Mouse (Mus musculus) heart, embryonic 13.5 days (tissue): ENCODE measurements at regions not wholly inside any gene's neighbourhood (a gene's known extent, or its start where the extent isn't known, plus 50 kb on each side); places are given as distances from the start of the nearest gene placed in this dataset.

ENCODE experiments used
- ATAC-seq: fragments of 200-750 bp; cut with Nextera tagmentation; 2 replicates; pipeline ENCODE4 v1.8.0; 2017; ENCODE audit warnings: moderate TSS enrichment; ENCODE audit not compliant: insufficient number of reproducible peaks, low FRiP score, low TSS enrichment; ENCODE audit errors: extremely low read depth
- H3K27ac ChIP-seq: fragments of 300-500 bp; sonication (generic); replicated peaks from 2 replicates; pipeline ENCODE4 v1.5.1; 2015; ENCODE audit warnings: moderate library complexity, mild to moderate bottlenecking, inconsistent platforms
- H3K27me3 ChIP-seq: fragments of 300-500 bp; sonication (generic); replicated peaks from 2 replicates; pipeline ENCODE4 v1.6.1; 2015; ENCODE audit warnings: mild to moderate bottlenecking, inconsistent platforms
- H3K36me3 ChIP-seq: fragments of 300-500 bp; sonication (generic); 2 replicates; pipeline ENCODE4 v1.6.1; 2015; ENCODE audit warnings: mild to moderate bottlenecking, inconsistent platforms
- H3K4me1 ChIP-seq: fragments of 300-500 bp; sonication (generic); 2 replicates; pipeline ENCODE4 v1.6.1; 2015; ENCODE audit warnings: inconsistent platforms
- H3K4me2 ChIP-seq: fragments of 300-500 bp; sonication (generic); 2 replicates; pipeline ENCODE4 v1.6.1; 2015; ENCODE audit warnings: inconsistent platforms, mild to moderate bottlenecking, moderate library complexity
- H3K4me3 ChIP-seq: fragments of 300-500 bp; sonication (generic); 2 replicates; pipeline ENCODE4 v1.5.1; 2015; ENCODE audit warnings: moderate library complexity, mild to moderate bottlenecking, inconsistent platforms
- H3K9ac ChIP-seq: fragments of 300-500 bp; sonication (generic); 2 replicates; pipeline ENCODE4 v1.6.1; 2015; ENCODE audit warnings: inconsistent platforms, mild to moderate bottlenecking, moderate library complexity
- H3K9me3 ChIP-seq: fragments of 300-500 bp; sonication (generic); 2 replicates; pipeline ENCODE4 v1.6.1; 2016; ENCODE audit warnings: inconsistent platforms
- WGBS: fragments of 180-500 bp; shearing (Covaris S2); methylation state at CpG from one replicate; pipeline ENCODE4 v1.1.7; 2015; ENCODE audit warnings: mixed read lengths; 5-methylcytosine and 5-hydroxymethylcytosine counted together

DNA sequence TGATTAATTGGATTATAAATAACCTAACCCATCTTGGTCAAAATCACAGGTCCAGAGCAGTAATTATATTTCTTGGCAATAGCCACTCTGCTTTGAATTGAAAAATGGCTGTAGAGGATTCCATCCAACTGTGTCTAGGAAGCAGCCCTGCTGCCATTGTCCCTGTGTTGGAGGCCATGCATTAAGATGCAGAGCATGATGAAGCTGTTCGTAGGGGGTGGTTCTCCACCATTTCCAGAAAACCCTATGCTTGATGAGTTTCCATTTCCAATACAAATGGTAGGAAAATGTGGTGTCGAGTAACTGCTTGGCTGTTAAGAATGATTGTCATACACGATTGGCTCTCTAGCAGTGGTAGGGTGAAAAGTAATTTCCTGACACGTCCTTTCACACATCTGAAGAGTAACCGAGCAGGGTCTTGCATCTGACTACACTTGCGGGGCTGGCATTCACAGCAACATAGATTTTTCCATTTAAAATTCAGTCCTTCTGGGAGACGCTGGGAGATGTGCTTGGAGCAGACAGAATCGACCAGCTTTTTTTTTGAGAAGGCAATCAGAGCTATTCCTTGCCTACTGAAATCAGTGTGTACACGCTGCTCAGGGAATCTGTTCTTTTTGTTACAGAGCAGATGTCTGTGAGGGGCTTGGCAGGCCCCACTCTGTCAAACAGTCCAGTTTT is 211.0 kb downstream of the Cmpk2 start:
- no peak for ATAC-seq
- 62% methylated on average over 9 of the region's 9 CpGs for WGBS
- H3K27ac ChIP-seq = no peak overlapping the region

DNA sequence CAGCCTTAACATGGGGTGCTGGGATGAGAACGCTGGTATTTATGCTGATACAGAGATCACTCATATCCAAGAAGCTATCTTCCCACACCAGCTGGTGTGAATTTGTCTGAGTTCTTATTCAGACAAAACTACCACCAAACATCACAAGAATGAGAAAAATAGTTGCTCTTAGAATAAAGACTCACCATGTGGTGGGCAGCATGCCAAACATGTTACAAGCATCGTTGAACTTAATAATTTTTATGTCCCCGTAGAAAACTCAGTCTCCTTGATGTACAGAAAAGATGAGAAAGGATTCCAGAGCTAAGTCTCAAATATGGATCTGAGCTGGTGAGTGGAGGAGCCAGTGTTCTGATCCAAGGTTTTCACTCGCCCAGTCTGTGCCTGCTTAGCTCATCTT is 196.5 kb downstream of the Cmpk2 start:
- H3K27me3 ChIP-seq = no peaks in the 10 kb centered on the region
- no peak overlapping the region for H3K9ac ChIP-seq
- no peak overlapping the region for H3K27ac ChIP-seq
- ATAC-seq = no peak
- H3K9me3 ChIP-seq = no peaks in the 10 kb centered on the region
- H3K36me3 ChIP-seq = no peaks in the 10 kb centered on the region
- H3K4me1 ChIP-seq = no peaks in the 10 kb centered on the region
- WGBS = 72% methylated on average over 4 of the region's 4 CpGs
- no peak overlapping the region for H3K4me3 ChIP-seq
- no peak overlapping the region for H3K4me2 ChIP-seq

More for the DNA sequence above, 211.0 kb downstream of the Cmpk2 start:
- no peaks in the 10 kb centered on the region for H3K36me3 ChIP-seq
- peaks cover 12% of the 10 kb centered on the region for H3K4me1 ChIP-seq
- no peaks in the 10 kb centered on the region for H3K9me3 ChIP-seq
- no peak overlapping the region for H3K9ac ChIP-seq
- H3K4me3 ChIP-seq = no peak overlapping the region
- H3K4me2 ChIP-seq = no peak overlapping the region
- no peaks in the 10 kb centered on the region for H3K27me3 ChIP-seq

DNA sequence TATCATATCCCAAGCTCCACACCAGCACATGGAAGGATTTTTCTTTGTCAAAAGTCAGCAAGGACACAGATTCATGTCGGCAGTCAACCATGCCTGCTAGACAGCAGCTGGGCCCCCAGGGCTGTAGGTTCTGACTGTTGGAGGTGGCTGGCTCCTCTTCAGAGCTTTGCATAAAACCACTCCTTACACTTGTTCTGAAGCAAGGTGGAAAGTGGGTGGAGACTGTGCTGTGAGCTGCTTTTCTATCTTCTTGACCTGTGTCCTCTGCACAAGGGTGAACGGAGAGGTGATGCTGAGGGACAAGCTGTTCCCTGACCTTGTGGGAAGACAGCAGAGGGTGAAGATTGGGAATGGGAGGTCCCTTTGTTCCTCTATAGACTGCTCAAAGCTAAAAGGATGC is 185.2 kb downstream of the Cmpk2 start:
- Histone ChIP-seq H3K27me3 (no peaks in the 10 kb centered on the region), H3K4me3 (no peak overlapping the region), H3K27ac (no peak overlapping the region), H3K4me1 (no peaks in the 10 kb centered on the region), H3K4me2 (no peak overlapping the region), H3K36me3 (no peaks in the 10 kb centered on the region), H3K9me3 (no peaks in the 10 kb centered on the region), H3K9ac (no peak overlapping the region)
- 86% methylated on average over 2 of the region's 2 CpGs for WGBS
- ATAC-seq = no peak

DNA sequence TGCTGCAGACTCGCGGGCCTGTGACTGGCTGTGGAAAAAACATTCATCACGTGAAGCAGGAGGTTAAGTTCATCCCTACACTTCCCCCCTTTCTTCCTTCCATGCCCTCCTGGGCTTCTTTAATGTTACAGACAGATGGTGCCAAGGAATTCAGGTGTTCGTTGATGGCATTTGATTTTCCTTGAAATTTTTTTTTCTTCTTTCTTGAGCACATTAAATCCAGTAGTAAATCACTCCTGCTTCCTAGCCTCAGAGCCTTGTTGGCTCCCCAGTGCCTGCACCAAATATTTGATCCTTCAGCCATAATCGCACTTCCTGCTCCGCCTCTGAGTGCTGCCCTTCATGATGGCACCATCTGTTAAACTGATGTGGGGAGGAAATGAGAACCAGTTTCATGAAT is 184.8 kb downstream of the Cmpk2 start:
- no peak for ATAC-seq
- no peaks in the 10 kb centered on the region for H3K27me3 ChIP-seq
- H3K9ac ChIP-seq = no peak overlapping the region

DNA sequence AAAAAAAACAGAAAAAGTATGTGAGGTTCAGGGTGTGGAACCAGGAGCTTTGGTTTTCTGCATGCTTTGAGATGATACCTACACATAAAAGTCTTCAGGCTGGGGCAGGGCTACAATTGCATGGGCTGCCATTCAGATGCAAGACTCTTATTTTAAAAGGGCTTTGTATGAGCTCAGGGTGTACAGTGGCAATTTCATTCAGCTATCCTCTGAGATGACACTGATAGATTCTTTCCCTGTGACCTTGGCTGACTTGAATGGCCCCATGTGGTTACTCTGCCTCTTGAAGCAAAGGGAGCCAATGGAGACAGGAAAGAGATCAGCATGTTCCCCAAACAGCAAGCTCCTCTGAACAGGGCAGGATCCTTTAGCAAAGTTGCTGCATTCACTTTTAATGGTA is 177.1 kb downstream of the Cmpk2 start:
- Histone ChIP-seq H3K4me3 (no peak overlapping the region), H3K27me3 (no peaks in the 10 kb centered on the region), H3K4me2 (no peak overlapping the region), H3K9ac (no peak overlapping the region), H3K9me3 (no peaks in the 10 kb centered on the region), H3K36me3 (no peaks in the 10 kb centered on the region), H3K27ac (no peak overlapping the region), H3K4me1 (no peaks in the 10 kb centered on the region)
- ATAC-seq = no peak

More for the DNA sequence above, 184.8 kb downstream of the Cmpk2 start:
- 62% methylated on average over 6 of the region's 6 CpGs for WGBS
- Histone ChIP-seq H3K4me3 (no peak overlapping the region), H3K27ac (no peak overlapping the region), H3K9me3 (no peaks in the 10 kb centered on the region), H3K4me1 (no peaks in the 10 kb centered on the region), H3K4me2 (no peak overlapping the region), H3K36me3 (no peaks in the 10 kb centered on the region)

DNA sequence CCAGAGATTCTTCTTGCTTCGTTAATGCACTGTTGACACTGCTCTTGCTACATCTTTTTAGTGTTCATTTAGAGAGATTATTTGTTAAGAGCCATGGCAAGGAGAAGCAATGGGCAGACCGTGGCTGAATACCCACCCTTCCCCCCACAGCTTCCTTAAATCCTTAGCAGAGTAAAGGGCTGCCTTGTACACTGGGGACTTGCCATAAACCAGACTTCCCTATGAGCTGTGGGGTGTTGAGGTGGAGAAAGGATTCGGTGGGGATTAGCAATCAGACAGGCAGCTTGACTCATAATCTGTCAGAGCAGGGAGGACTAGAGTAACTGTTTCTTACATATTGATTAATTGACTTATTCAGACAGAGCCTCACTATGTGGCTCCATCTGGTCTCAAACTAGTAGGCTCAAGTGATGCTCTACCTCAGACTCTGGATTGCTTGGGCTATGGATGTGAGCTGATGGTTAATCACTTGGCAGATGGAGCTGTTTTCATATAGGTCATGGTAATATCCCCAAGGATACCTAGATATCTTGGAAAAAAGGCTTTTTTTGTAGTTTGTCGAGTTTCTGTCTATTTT is 166.7 kb downstream of the Cmpk2 start:
- Histone ChIP-seq H3K4me1 (peaks cover 12% of the 10 kb centered on the region), H3K36me3 (no peaks in the 10 kb centered on the region), H3K9ac (no peak overlapping the region), H3K4me3 (no peak overlapping the region), H3K4me2 (no peak overlapping the region), H3K27ac (no peak overlapping the region), H3K27me3 (no peaks in the 10 kb centered on the region), H3K9me3 (no peaks in the 10 kb centered on the region)
- 52% methylated on average over 4 of the region's 4 CpGs for WGBS
- no peak for ATAC-seq

DNA sequence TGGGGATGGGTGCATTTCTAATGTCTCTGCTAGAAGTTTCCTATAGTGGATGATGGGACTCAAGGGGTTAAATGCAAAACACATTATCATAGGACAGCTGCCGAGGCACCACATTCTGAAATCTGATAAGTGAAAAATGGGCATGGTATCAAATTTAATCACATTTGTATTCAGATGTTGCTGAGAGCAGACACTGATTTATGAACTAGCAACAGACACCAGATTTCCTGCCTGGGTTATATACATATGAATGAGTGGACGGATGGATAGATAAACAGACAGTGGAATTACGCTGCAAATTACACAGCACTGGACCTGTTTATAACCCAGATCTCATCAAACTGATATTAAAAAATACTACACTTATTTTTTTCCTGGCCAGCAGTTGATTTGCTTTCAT is 166.2 kb downstream of the Cmpk2 start:
- Histone ChIP-seq H3K27ac (no peak overlapping the region), H3K4me3 (no peak overlapping the region), H3K9me3 (no peaks in the 10 kb centered on the region), H3K4me1 (peaks cover 12% of the 10 kb centered on the region), H3K27me3 (no peaks in the 10 kb centered on the region), H3K9ac (no peak overlapping the region), H3K4me2 (no peak overlapping the region), H3K36me3 (no peaks in the 10 kb centered on the region)
- ATAC-seq = no peak
- 48% methylated on average over 3 of the region's 3 CpGs for WGBS

DNA sequence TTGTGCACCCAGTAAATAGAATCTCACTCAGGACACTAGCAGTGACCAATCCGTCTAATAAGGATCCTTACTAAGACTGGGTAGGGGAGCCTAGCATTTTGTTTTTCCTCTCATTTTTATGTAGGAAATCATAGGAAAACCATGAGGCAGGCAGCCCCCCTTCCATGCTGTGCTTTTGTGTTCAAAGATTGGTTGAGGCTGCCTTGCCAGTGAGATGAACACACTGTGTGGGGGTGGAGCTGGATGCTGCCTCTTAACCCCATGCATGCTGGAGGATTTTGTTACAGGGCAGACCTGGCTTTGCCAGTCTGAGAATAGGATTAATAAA is 162.8 kb downstream of the Cmpk2 start:
- no peaks in the 10 kb centered on the region for H3K27me3 ChIP-seq
- H3K4me3 ChIP-seq = no peak overlapping the region
- 48% methylated on average over 1 of the region's 1 CpGs for WGBS
- H3K9me3 ChIP-seq = no peaks in the 10 kb centered on the region
- ATAC-seq = no peak
- H3K4me2 ChIP-seq = no peak overlapping the region
- no peak overlapping the region for H3K27ac ChIP-seq
- H3K36me3 ChIP-seq = no peaks in the 10 kb centered on the region
- H3K4me1 ChIP-seq = peaks cover 12% of the 10 kb centered on the region
- H3K9ac ChIP-seq = no peak overlapping the region

DNA sequence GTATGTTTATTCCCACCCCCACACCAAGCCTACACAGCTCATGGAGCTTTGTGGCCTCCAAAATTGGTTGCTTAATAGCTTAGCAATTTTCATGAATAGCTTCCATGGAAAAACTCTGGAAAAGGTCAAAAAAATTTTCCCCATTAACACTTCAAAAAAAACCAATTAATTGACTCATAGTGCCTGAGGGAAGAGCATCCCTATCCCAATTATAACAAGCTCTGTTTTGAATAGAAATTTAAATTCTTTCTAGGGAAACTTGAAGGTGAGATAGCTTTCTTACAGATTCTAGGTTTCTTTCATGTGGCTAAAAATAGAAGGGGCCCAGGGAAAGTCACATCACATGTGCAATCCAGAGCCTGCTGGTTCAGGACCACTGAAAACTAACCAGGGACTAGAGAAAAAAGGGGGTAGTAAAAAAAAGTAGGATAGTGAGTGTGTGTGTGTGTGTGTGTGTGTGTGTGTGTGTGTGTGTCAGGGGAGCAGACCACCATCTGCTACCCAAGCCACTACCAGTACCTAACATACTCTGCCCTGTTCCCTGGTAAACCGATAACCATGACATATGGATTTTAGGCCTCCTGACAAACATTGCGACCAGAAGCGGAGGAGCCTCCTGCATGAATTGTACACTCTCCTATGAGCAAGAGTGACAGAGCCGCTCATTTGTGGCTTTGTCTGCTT is 162.2 kb downstream of the Cmpk2 start:
- ATAC-seq = no peak
- peaks cover 12% of the 10 kb centered on the region for H3K4me1 ChIP-seq
- H3K27ac ChIP-seq = no peak overlapping the region
- no peak overlapping the region for H3K4me3 ChIP-seq
- no peaks in the 10 kb centered on the region for H3K27me3 ChIP-seq
- no peaks in the 10 kb centered on the region for H3K36me3 ChIP-seq
- no peak overlapping the region for H3K4me2 ChIP-seq
- 60% methylated on average over 4 of the region's 4 CpGs for WGBS
- no peaks in the 10 kb centered on the region for H3K9me3 ChIP-seq
- no peak overlapping the region for H3K9ac ChIP-seq

DNA sequence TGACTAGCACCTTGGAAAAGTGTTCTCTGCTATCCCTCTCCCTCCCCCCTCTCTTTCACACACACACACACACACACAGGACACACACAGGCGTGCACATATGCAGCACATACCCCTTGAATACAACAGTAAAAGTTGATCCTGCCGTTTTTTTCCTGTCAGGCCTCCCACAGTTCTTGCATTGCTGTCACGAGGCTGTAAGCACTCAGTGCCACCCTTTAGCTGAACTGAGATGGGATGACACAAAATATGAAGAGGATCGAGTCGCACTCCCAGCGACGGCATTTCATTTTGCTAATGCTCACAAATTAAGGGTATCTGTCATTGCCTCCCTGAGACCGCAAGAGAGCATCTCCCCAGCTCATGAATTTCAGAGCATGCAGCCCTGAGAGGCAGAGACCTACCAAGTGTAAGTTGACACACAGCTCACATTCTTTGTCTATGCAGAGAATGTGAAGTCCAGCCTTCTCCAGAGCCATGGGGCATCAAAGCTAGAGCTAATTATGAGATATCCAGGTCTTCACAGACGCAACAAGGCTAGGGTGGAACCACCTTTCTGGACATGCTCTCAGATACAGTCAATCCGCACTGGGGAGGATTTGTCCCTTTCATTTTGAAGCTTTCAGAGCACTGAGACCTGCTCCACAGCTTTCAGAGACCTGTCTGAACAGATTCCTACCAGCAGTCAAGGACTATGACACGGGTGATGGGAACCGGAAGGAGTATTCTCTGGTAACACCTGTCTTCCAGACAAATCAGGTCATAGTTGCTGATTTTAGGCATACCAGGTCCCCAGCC is 152.3 kb downstream of the Cmpk2 start:
- Histone ChIP-seq H3K9ac (no peak overlapping the region), H3K9me3 (no peaks in the 10 kb centered on the region), H3K4me2 (no peak overlapping the region), H3K36me3 (no peaks in the 10 kb centered on the region), H3K4me1 (no peaks in the 10 kb centered on the region), H3K27me3 (no peaks in the 10 kb centered on the region), H3K4me3 (no peak overlapping the region), H3K27ac (no peak overlapping the region)
- WGBS = 71% methylated on average over 12 of the region's 12 CpGs
- ATAC-seq = no peak

DNA sequence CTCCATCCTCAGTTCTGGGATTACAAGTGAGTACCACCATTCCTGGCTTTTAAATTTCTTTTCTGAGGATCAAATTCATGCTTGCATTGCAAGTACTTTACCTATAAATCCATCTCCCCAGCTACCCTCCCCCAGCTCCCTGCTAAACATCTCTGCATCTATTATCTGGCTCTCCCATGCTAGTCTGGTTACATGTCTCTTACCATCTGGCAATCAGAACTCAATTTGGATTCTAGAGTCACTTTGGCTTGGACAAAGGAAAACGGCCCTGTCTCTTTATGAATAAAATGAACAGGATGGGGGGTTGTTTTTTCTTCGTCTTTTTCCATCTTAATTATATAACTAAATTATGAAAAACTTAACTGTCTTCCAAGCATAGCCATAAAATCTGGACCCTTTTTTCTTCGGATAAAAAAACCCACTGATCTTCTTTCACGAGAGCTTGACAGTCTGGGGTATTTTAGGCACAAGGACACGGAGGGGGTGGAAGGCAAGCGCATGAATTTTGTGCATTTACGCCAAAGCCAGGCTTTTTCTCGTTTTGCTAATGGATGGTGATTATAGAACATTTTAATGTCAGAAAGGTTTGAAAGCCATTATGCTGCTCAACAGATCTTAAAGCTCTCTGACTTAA is 151.6 kb downstream of the Cmpk2 start:
- Histone ChIP-seq H3K9ac (no peak overlapping the region), H3K4me3 (no peak overlapping the region), H3K36me3 (no peaks in the 10 kb centered on the region), H3K9me3 (no peaks in the 10 kb centered on the region), H3K27ac (no peak overlapping the region), H3K4me1 (no peaks in the 10 kb centered on the region), H3K27me3 (no peaks in the 10 kb centered on the region), H3K4me2 (no peak overlapping the region)
- no peak for ATAC-seq
- WGBS = 71% methylated on average over 8 of the region's 8 CpGs
